Mouse (Mus musculus): ENCODE results near the gene Xbp1. TPM values are rescaled to one million over a fixed set of nuclear protein-coding genes. Genes with fewer than 3 reads are reported as not detected.
A peak's percentile ranks its signal among the peaks of the same experiment; 100 is the strongest.
"Not testable (repeated sequence)": the region's sequence is repeated elsewhere in the genome, so short reads cannot be mapped to it uniquely, and the experiment has no call there.

The Xbp1 gene
- polyA plus RNA-seq, 1 experiment from 2014 or later = 161 TPM

DNA sequence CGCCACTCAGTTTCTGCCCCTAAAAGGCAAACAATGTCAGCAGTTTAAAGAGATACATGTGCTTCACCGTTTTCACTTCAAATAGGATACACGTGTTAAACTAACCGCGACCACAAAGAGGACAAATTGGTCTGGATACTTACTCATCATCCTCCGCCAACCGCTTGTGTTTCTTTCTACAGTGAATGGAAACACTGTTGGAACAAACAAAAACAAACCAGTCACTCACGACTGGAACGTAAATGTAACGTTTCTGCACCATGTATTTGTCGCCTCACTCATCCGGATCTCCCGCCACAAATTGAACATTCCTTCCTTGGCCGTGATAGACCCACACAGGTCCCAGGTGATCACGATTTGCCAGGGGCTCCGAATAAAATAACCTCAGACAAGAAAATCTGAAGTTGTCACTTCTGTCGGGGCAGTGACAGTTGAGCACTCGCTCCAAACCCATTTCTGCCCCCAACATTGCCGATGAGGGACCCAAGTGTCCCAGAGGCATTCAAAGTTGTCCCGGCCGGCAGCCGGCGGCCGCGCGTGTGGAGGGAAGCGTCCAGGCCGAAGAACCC, 20.9 kb downstream of the Xbp1 start:
- Histone ChIP-seq H3K27ac (replicated peaks; ENCODE audit: low read depth, low read length) (peak overlapping the region; percentile 41; the same call in 1 of the 2 replicates), H3K4me3 (ENCODE audit: low read depth, low read length) (peak overlapping the region; percentile 93), H3K4me2 (ENCODE audit: low read depth, low read length) (peak overlapping the region; percentile 78), H3K9me3 (replicated peaks; ENCODE audit: control insufficient read depth, low read length) (no peaks in the 10 kb centered on the region), H3K27me3 (ENCODE audit: control insufficient read depth, insufficient read depth, low read length) (no peaks in the 10 kb centered on the region), H3K36me3 (replicated peaks; ENCODE audit: control insufficient read depth, insufficient read depth, low read depth, low read length) (no peaks in the 10 kb centered on the region; the same call in 1 of the 2 replicates), H3K9ac (replicated peaks; ENCODE audit: low read length) (peak overlapping the region; percentile 94), H3K4me1 (ENCODE audit: control insufficient read depth, insufficient read depth, low read length) (peaks cover 2% of the 10 kb centered on the region; the same call in 1 of the 2 replicates)
- DNase-seq (ENCODE audit: low spot score) (peak; percentile 31), ATAC-seq (replicated peaks; ENCODE audit: insufficient number of reproducible peaks, low FRiP score, low TSS enrichment, low read depth) (no peak)
- WGBS = 3% methylated on average over 25 of the region's 28 CpGs

- H3K36me3 ChIP-seq (replicated peaks; ENCODE audit: control insufficient read depth, insufficient read depth, low read depth, low read length) = no peaks in the 10 kb centered on the region; the same call in 1 of the 2 replicates
- no peaks in the 10 kb centered on the region for H3K9me3 ChIP-seq (replicated peaks; ENCODE audit: control insufficient read depth, low read length)
- H3K9ac ChIP-seq (replicated peaks; ENCODE audit: low read length) = peak within 1 kb of the TSS; percentile 94
- H3K27ac ChIP-seq (replicated peaks; ENCODE audit: low read depth, low read length) = peak within 1 kb of the TSS; percentile 41; the same call in 1 of the 2 replicates
- H3K4me1 ChIP-seq (ENCODE audit: control insufficient read depth, insufficient read depth, low read length) = peaks cover 2% of the 10 kb centered on the region; the same call in 1 of the 2 replicates
- DNase-seq (ENCODE audit: low spot score) (peak; percentile 93), ATAC-seq (replicated peaks; ENCODE audit: insufficient number of reproducible peaks, low FRiP score, low TSS enrichment, low read depth) (peak; percentile 99)
- H3K4me3 ChIP-seq (ENCODE audit: low read depth, low read length) = peak within 1 kb of the TSS; percentile 93
- H3K4me2 ChIP-seq (ENCODE audit: low read depth, low read length) = peak within 1 kb of the TSS; percentile 78
- no peaks in the 10 kb centered on the region for H3K27me3 ChIP-seq (ENCODE audit: control insufficient read depth, insufficient read depth, low read length)
- WGBS = under 1% methylated on average over 52 of the region's 65 CpGs
Observed at GRCm38 (mm10) chr11:5541799-5542481, 21.5 kb downstream of the Xbp1 start, which contains the start of gene Ccdc117. Ccdc117 (minus strand) TSS chr11:5542187.

DNA sequence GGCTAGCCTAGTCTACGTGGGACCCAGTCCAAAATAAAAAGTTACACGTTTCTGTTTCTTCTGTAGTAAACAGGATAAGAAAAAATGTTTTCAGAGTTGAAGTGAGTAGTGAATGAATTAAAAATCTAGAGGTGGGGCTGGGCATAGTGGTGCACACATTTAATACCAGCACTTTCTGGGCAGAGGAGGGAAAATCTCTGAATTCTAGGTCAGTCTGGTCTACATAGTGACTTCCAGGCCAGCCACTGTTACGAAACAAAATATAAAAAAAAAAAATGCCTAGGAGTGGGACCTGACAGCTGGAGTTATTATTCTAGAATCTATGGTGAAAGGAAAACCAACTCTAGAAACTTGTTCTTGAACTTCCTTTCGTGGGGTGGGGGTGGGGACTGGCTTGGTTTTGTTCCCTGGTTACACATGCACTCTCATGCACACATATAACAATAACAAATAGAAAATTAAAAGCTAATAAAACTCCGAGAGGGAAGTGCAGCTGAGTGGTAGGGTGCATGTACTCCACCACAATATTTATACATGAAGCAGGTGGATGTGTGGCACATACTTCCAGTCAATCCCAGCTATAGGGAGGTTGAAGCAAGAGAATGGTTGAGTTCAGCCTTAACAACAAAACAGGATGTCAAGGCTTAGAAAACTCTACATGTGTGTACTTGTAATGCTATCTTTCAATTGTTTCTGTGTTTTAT, 22.2 kb downstream of the Xbp1 start:
- no peaks in the 10 kb centered on the region for H3K27me3 ChIP-seq (ENCODE audit: control insufficient read depth, insufficient read depth, low read length)
- 50% methylated on average over 5 of the region's 5 CpGs for WGBS
- no peaks in the 10 kb centered on the region for H3K9me3 ChIP-seq (replicated peaks; ENCODE audit: control insufficient read depth, low read length)
- peaks cover 2% of the 10 kb centered on the region; the same call in 1 of the 2 replicates for H3K4me1 ChIP-seq (ENCODE audit: control insufficient read depth, insufficient read depth, low read length)
- H3K4me3 ChIP-seq (ENCODE audit: low read depth, low read length) = peak overlapping the region; percentile 93; the same call in 1 of the 2 replicates
- DNase-seq (ENCODE audit: low spot score) = no peak
- H3K36me3 ChIP-seq (replicated peaks; ENCODE audit: control insufficient read depth, insufficient read depth, low read depth, low read length) = no peaks in the 10 kb centered on the region; the same call in 1 of the 2 replicates
- H3K27ac ChIP-seq (replicated peaks; ENCODE audit: low read depth, low read length) = no peak overlapping the region
- no peak overlapping the region; the same call in 1 of the 2 replicates for H3K9ac ChIP-seq (replicated peaks; ENCODE audit: low read length)
- H3K4me2 ChIP-seq (ENCODE audit: low read depth, low read length) = peak overlapping the region; percentile 78
- peak; percentile 54; the same call in 1 of the 2 replicates for ATAC-seq (replicated peaks; ENCODE audit: insufficient number of reproducible peaks, low FRiP score, low TSS enrichment, low read depth)

DNA sequence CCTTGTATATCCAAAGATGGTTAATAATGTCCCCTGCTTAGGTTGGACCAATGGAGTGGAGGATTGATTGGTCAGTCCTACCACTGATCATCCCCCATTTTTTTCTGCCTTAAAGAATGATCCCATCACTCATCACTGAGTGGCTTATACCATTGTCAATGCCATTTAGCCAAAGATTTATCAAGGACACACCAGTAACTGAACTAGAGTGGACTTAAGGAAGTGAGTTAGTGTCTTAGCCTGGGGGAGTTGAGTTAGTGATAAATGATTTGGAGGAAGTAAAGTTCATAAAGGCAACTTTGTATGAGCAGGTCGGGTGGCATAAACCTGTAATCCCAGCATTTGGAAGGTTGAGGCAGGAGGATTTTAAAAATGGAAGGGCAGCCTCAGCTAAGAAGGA, 22.8 kb downstream of the Xbp1 start:
- Histone ChIP-seq H3K27ac (replicated peaks; ENCODE audit: low read depth, low read length) (no peak overlapping the region), H3K36me3 (replicated peaks; ENCODE audit: control insufficient read depth, insufficient read depth, low read depth, low read length) (no peaks in the 10 kb centered on the region), H3K4me1 (ENCODE audit: control insufficient read depth, insufficient read depth, low read length) (peaks cover 2% of the 10 kb centered on the region; the same call in 1 of the 2 replicates), H3K9ac (replicated peaks; ENCODE audit: low read length) (no peak overlapping the region), H3K4me3 (ENCODE audit: low read depth, low read length) (no peak overlapping the region), H3K9me3 (replicated peaks; ENCODE audit: control insufficient read depth, low read length) (no peaks in the 10 kb centered on the region), H3K4me2 (ENCODE audit: low read depth, low read length) (no peak overlapping the region), H3K27me3 (ENCODE audit: control insufficient read depth, insufficient read depth, low read length) (no peaks in the 10 kb centered on the region)
- ATAC-seq (replicated peaks; ENCODE audit: insufficient number of reproducible peaks, low FRiP score, low TSS enrichment, low read depth) (no peak), DNase-seq (ENCODE audit: low spot score) (no peak)
- WGBS = 67% methylated on average over 1 of the region's 1 CpGs

DNA sequence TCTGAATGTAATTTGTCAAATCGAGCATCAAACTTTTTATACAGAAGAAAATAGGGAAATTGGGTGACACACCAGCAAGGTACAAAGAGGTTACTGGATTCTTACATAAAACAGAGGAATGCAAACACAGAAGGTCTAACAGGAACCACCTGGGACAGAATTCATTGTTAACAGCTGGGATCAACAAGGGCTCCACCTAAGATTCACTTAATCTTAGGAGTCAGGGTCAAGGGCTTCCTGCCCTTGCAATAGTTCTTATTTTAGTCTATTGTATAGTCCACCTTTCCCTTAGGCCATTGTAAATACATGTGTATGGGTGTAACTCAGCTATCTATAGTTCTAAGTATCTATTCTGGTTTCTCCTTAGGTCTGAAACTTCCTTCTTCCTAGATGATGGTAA, 24.2 kb downstream of the Xbp1 start:
- H3K9ac ChIP-seq (replicated peaks; ENCODE audit: low read length); H3K27me3 ChIP-seq (ENCODE audit: control insufficient read depth, insufficient read depth, low read length); H3K27ac ChIP-seq (replicated peaks; ENCODE audit: low read depth, low read length); DNase-seq (ENCODE audit: low spot score); H3K4me1 ChIP-seq (ENCODE audit: control insufficient read depth, insufficient read depth, low read length); H3K4me3 ChIP-seq (ENCODE audit: low read depth, low read length); H3K4me2 ChIP-seq (ENCODE audit: low read depth, low read length); ATAC-seq (replicated peaks; ENCODE audit: insufficient number of reproducible peaks, low FRiP score, low TSS enrichment, low read depth); H3K9me3 ChIP-seq (replicated peaks; ENCODE audit: control insufficient read depth, low read length); H3K36me3 ChIP-seq (replicated peaks; ENCODE audit: control insufficient read depth, insufficient read depth, low read depth, low read length): not testable (repeated sequence)
- 53% methylated on average over 1 of the region's 1 CpGs for WGBS

DNA sequence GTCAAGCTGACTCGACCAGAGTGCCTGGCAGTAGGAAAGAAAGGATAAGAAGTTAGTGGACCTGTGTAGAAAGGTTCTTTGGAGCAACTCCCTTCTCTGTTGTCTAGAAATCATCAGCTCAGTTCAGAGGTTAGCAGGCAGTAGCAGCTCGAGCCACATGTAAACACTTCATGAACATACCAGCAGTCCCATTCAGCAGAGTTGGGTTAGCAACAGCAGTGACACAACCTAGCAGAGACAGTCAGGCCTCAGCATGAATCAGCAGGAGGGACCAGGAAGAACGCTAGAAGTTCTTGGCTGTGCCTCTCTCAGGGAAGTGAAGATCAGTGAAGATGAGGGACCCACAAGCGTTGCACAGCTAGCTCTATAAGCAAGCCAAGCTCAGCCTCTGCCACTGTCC, 25.0 kb downstream of the Xbp1 start:
- no peak for ATAC-seq (replicated peaks; ENCODE audit: insufficient number of reproducible peaks, low FRiP score, low TSS enrichment, low read depth)
- WGBS = 75% methylated on average over 4 of the region's 4 CpGs
- Histone ChIP-seq H3K4me2 (ENCODE audit: low read depth, low read length) (no peak overlapping the region), H3K36me3 (replicated peaks; ENCODE audit: control insufficient read depth, insufficient read depth, low read depth, low read length) (no peaks in the 10 kb centered on the region), H3K27ac (replicated peaks; ENCODE audit: low read depth, low read length) (no peak overlapping the region), H3K4me1 (ENCODE audit: control insufficient read depth, insufficient read depth, low read length) (peaks cover 1% of the 10 kb centered on the region; the same call in 1 of the 2 replicates), H3K27me3 (ENCODE audit: control insufficient read depth, insufficient read depth, low read length) (no peaks in the 10 kb centered on the region), H3K9ac (replicated peaks; ENCODE audit: low read length) (no peak overlapping the region), H3K9me3 (replicated peaks; ENCODE audit: control insufficient read depth, low read length) (no peaks in the 10 kb centered on the region), H3K4me3 (ENCODE audit: low read depth, low read length) (no peak overlapping the region)
- DNase-seq (ENCODE audit: low spot score) = no peak

GRCm38 (mm10) chr11:5546693-5547092, 26.2 kb downstream of the Xbp1 start:
- no peaks in the 10 kb centered on the region for H3K9me3 ChIP-seq (replicated peaks; ENCODE audit: control insufficient read depth, low read length)
- no peak overlapping the region for H3K4me3 ChIP-seq (ENCODE audit: low read depth, low read length)
- no peaks in the 10 kb centered on the region for H3K4me1 ChIP-seq (ENCODE audit: control insufficient read depth, insufficient read depth, low read length)
- ATAC-seq (replicated peaks; ENCODE audit: insufficient number of reproducible peaks, low FRiP score, low TSS enrichment, low read depth) (no peak), DNase-seq (ENCODE audit: low spot score) (no peak)
- no peaks in the 10 kb centered on the region for H3K36me3 ChIP-seq (replicated peaks; ENCODE audit: control insufficient read depth, insufficient read depth, low read depth, low read length)
- H3K9ac ChIP-seq (replicated peaks; ENCODE audit: low read length) = no peak overlapping the region
- H3K27me3 ChIP-seq (ENCODE audit: control insufficient read depth, insufficient read depth, low read length) = no peaks in the 10 kb centered on the region
- 83% methylated on average over 3 of the region's 3 CpGs for WGBS
- H3K27ac ChIP-seq (replicated peaks; ENCODE audit: low read depth, low read length) = no peak overlapping the region
- H3K4me2 ChIP-seq (ENCODE audit: low read depth, low read length) = no peak overlapping the region
